ENCODE assay signal across 14 mouse cellular contexts in the genomic region with DNA sequence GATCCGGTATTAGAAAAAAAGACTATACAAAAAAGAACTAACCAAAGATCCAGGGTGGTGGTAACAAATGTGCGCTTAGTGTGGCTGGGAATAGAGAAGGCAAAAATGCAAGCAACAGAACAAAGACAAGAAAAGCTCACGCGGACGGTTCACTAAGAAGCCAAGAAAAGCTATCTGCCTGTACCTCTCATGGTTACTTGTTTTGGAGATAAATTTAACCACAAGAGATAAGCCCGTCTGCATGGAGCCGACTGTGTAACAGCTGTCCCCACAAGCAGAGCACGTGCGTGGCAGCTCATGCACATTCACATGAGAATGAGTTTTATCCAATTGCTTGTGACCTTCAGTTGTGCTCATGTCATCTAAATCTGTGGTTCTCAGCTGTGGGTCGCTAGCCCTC. TPM values are rescaled to one million over a fixed set of nuclear protein-coding genes. Genes with fewer than 3 reads are reported as not detected.
DNase-seq lines count a peak whose midpoint lies in the region; ATAC-seq and TF ChIP-seq lines count a peak whose summit lies in the region.
"Had no signal": no experiment of that assay in that cellular context is flagged by ENCODE, and none has a peak within 500 bp of the region (broad histone marks: within the 10 kb centered on the region; RNA-seq: fewer than 3 reads in every experiment).

No protein-coding gene starts in this region.

- H3K27ac ChIP-seq in heart, postnatal 0 days (ENCODE audit: low read depth), result peak overlapping the region; percentile 22
- H3K27ac ChIP-seq: hindbrain, embryonic 10.5 days had no signal

- H3K79me2 ChIP-seq in myocyte (ENCODE audit: control insufficient read depth, insufficient read depth), result no peaks in the 10 kb centered on the region

- no peak for TF ChIP-seq CTCF in heart, postnatal 0 days (IDR thresholded peaks at IDR 0.05; ENCODE audit: low read depth)

- H3ac ChIP-seq in myocyte (ENCODE audit: control insufficient read depth, insufficient read length), result no peak overlapping the region

- H3K9ac ChIP-seq in heart, postnatal 0 days (replicated peaks; ENCODE audit: low read depth, low read length), result no peak overlapping the region; the same call in 1 of the 2 replicates

- no peak; the same call in 1 of the 2 replicates for TF ChIP-seq EP300 in heart, postnatal 0 days (IDR thresholded peaks at IDR 0.05; ENCODE audit: low read depth)

- no peak overlapping the region for H3K4me3 ChIP-seq in heart, postnatal 0 days (ENCODE audit: low read depth, low read length)
- H3K4me3 ChIP-seq in myocyte, result no peak overlapping the region
- H3K4me3 ChIP-seq: hindbrain, embryonic 10.5 days had no signal

- peak; percentile 57 to 60 for DNase-seq in heart, adult 18-20 months
- DNase-seq in heart, postnatal 14 days, result no peak
- DNase-seq in c-Kit-positive CD71-positive TER-119-positive erythroid progenitor cells, embryonic 14.5 days (ENCODE audit: low spot score), result peak; percentile 60
- DNase-seq in heart, postnatal 0 days (ENCODE audit: low spot score), result peak; percentile 46
- no peak for DNase-seq in gastrocnemius, postnatal 14 days
- no peak for DNase-seq in right cerebral cortex, postnatal 25 days
- DNase-seq in gastrocnemius, adult 18-20 months (ENCODE audit: low spot score), result no peak
- DNase-seq: cerebellum, adult 9-10 months; kidney, postnatal 36 days; left cerebral cortex, postnatal 4 days had no signal

- H3K27me3 ChIP-seq in heart, postnatal 0 days (ENCODE audit: control insufficient read depth, insufficient read depth, low read length), result no peaks in the 10 kb centered on the region
- no peaks in the 10 kb centered on the region for H3K27me3 ChIP-seq in myocyte (ENCODE audit: control insufficient read depth, insufficient read depth, insufficient read length)
- H3K27me3 ChIP-seq: CH12.LX had no signal

- no peaks in the 10 kb centered on the region for H3K9me3 ChIP-seq in heart, postnatal 0 days (replicated peaks; ENCODE audit: control insufficient read depth, low read length)
- H3K9me3 ChIP-seq: hindbrain, embryonic 10.5 days had no signal

- H3K4me2 ChIP-seq in heart, postnatal 0 days (ENCODE audit: low read depth, low read length), result peak overlapping the region; percentile 30; the same call in 1 of the 2 replicates
- H3K4me2 ChIP-seq in myocyte (ENCODE audit: low read depth), result peak overlapping the region; percentile 50
- H3K4me2 ChIP-seq: midbrain, embryonic 11.5 days had no signal

- H3K36me3 ChIP-seq in heart, postnatal 0 days (replicated peaks; ENCODE audit: control insufficient read depth, insufficient read depth, low read length), result peaks cover 7% of the 10 kb centered on the region
- no peaks in the 10 kb centered on the region for H3K36me3 ChIP-seq in myocyte (ENCODE audit: control insufficient read depth, insufficient read depth)

- 16% methylated on average over 10 of the region's 10 CpGs for WGBS in heart, postnatal 0 days

- intact Hi-C loops in heart, postnatal 14 days (cut with DNase I), result no loop called here
- intact Hi-C loops in gastrocnemius, postnatal 14 days (cut with DNase I; ENCODE audit: low total_unique reads), result no loop called here

- TF ChIP-seq POLR2A in myocyte (IDR thresholded peaks at IDR 0.05; ENCODE audit: insufficient read length, low read depth), result no peak

- peaks cover 11% of the 10 kb centered on the region; the same call in 1 of the 2 replicates for H3K4me1 ChIP-seq in heart, postnatal 0 days (ENCODE audit: control insufficient read depth, insufficient read depth)

- ATAC-seq in heart, postnatal 0 days (ENCODE audit: insufficient read depth, low read depth), result peak; percentile 75

TF ChIP-seq in myocyte, 11 proteins besides CTCF, POLR2A, EP300 and RAD21:
- TF ChIP-seq TCF3 (IDR thresholded peaks at IDR 0.05; ENCODE audit: insufficient read length, low read depth), result peak; percentile 72
- TF ChIP-seq MYOG (IDR thresholded peaks at IDR 0.05; ENCODE audit: control insufficient read depth in 1 of 3, insufficient read depth in 1 of 3, insufficient read length in 2 of 3, low read depth in 2 of 3), result peak; percentile 91 to 97 (median 96)
- TF ChIP-seq REST (IDR thresholded peaks at IDR 0.05; ENCODE audit: insufficient read depth, insufficient read length), result no peak
- peak; percentile 79 for TF ChIP-seq TCF12 (IDR thresholded peaks at IDR 0.05; ENCODE audit: insufficient read depth, poor library complexity, severe bottlenecking)
- peak in 2 of 3 experiments; percentile 96 for TF ChIP-seq MYOD1 (IDR thresholded peaks at IDR 0.05; ENCODE audit: control insufficient read depth in 1 of 3, insufficient read length in 2 of 3, low read depth in 2 of 3)
- no peak for TF ChIP-seq SRF (IDR thresholded peaks at IDR 0.05; ENCODE audit: control insufficient read depth, insufficient read length, low read depth)
- TF ChIP-seq USF1 (IDR thresholded peaks at IDR 0.05; ENCODE audit: low read depth), result no peak
- TF ChIP-seq CEBPB (IDR thresholded peaks at IDR 0.05; ENCODE audit: insufficient read depth, poor library complexity, severe bottlenecking), result no peak

RNA-seq across cellular contexts. Expression of a gene that starts 20.3 kb away (rescaled TPM):
- total RNA-seq in heart, adult 18-20 months (2021), result 1 to 10 TPM; 3.0 to 4.8 TPM
- total RNA-seq in heart, postnatal 14 days (2021), result 1 to 10 TPM; 1.9 to 2.0 TPM
- 2.6 and 3.7 TPM in 2 replicates for total RNA-seq in heart, postnatal 0 days (2014; rRNA removed; ENCODE audit: low replicate concordance)
- 4.2 and 5.5 TPM in 2 replicates for polyA plus RNA-seq in heart, postnatal 0 days (2015; fragmentation: Nextera tagmentation; extraction: Ambion mirVana)
- polyA plus RNA-seq in myocyte (2012; fragmentation: generic; extraction: Trizol), result 3.5 TPM
- total RNA-seq in gastrocnemius, postnatal 14 days (2021), result 1 to 10 TPM in 1 of 2 experiments, under 1 TPM in 1; 0.69 to 1.3 TPM
- total RNA-seq in gastrocnemius, adult 18-20 months (2021), result 1 to 10 TPM; 1.5 to 1.8 TPM

RNA-seq across cellular contexts. Expression of a gene that starts 20.7 kb away (rescaled TPM):
- 1 to 10 TPM; 4.8 to 6.5 TPM for total RNA-seq in heart, adult 18-20 months (2021)
- total RNA-seq in heart, postnatal 14 days (2021), result 1 to 10 TPM; 2.7 to 2.8 TPM
- 1.8 and 4.2 TPM in 2 replicates for total RNA-seq in heart, postnatal 0 days (2014; rRNA removed; ENCODE audit: low replicate concordance)
- 5.9 and 7.0 TPM in 2 replicates for polyA plus RNA-seq in heart, postnatal 0 days (2015; fragmentation: Nextera tagmentation; extraction: Ambion mirVana)
- polyA plus RNA-seq in myocyte (2012; fragmentation: generic; extraction: Trizol), result 0.62 TPM
- 1 to 10 TPM; 1.1 TPM for total RNA-seq in gastrocnemius, postnatal 14 days (2021)
- 1 to 10 TPM; 1.7 to 1.8 TPM for total RNA-seq in gastrocnemius, adult 18-20 months (2021)

RNA-seq across cellular contexts. Expression of a gene that starts 33.0 kb away (rescaled TPM):
- total RNA-seq in heart, adult 18-20 months (2021), result 10 to 100 TPM; 14.4 to 15.9 TPM
- 10 to 100 TPM; 13.1 to 19.0 TPM for total RNA-seq in heart, postnatal 14 days (2021)
- total RNA-seq in heart, postnatal 0 days (2014; rRNA removed; ENCODE audit: low replicate concordance), result 23.8 and 62.8 TPM in 2 replicates
- 14.9 and 16.3 TPM in 2 replicates for polyA plus RNA-seq in heart, postnatal 0 days (2015; fragmentation: Nextera tagmentation; extraction: Ambion mirVana)
- 4.2 TPM for polyA plus RNA-seq in myocyte (2012; fragmentation: generic; extraction: Trizol)
- total RNA-seq in gastrocnemius, postnatal 14 days (2021), result 1 to 10 TPM; 6.2 to 7.9 TPM
- total RNA-seq in gastrocnemius, adult 18-20 months (2021), result 1 to 10 TPM; 5.1 to 5.6 TPM

RNA-seq across cellular contexts. Expression of a gene that starts 57.5 kb away (rescaled TPM):
- total RNA-seq in heart, adult 18-20 months (2021), result under 1 TPM; 0.08 to 0.15 TPM
- under 1 TPM; 0.14 to 0.34 TPM for total RNA-seq in heart, postnatal 14 days (2021)
- 0.54 and 10.5 TPM in 2 replicates for total RNA-seq in heart, postnatal 0 days (2014; rRNA removed; ENCODE audit: low replicate concordance)
- polyA plus RNA-seq in heart, postnatal 0 days (2015; fragmentation: Nextera tagmentation; extraction: Ambion mirVana), result 0.65 and 0.68 TPM in 2 replicates
- 0.04 TPM for polyA plus RNA-seq in myocyte (2012; fragmentation: generic; extraction: Trizol)
- under 1 TPM in 1 of 2 experiments, not detected in 1; 0.10 TPM for total RNA-seq in gastrocnemius, postnatal 14 days (2021)
- under 1 TPM in 1 of 2 experiments, not detected in 1; 0.14 TPM for total RNA-seq in gastrocnemius, adult 18-20 months (2021)

Comparison
In these comparisons a context has a peak if more than half of its experiments do, and no peak if none do; other contexts are left out.
1. DNase-seq: peak in heart, adult 18-20 months (2 of 2), c-Kit-positive CD71-positive TER-119-positive erythroid progenitor cells, embryonic 14.5 days (single experiment) and heart, postnatal 0 days (single experiment); none in heart, postnatal 14 days (0 of 2), gastrocnemius, postnatal 14 days (single experiment), right cerebral cortex, postnatal 25 days (single experiment) and gastrocnemius, adult 18-20 months (single experiment).